Mouse (Mus musculus): ENCODE measurements around the gene Emc10. TPM values are rescaled to one million over a fixed set of nuclear protein-coding genes. Genes with fewer than 3 reads are reported as not detected.

Emc10 gene
- total RNA-seq (2017): 29.5 and 38.8 TPM in 2 replicates

DNA sequence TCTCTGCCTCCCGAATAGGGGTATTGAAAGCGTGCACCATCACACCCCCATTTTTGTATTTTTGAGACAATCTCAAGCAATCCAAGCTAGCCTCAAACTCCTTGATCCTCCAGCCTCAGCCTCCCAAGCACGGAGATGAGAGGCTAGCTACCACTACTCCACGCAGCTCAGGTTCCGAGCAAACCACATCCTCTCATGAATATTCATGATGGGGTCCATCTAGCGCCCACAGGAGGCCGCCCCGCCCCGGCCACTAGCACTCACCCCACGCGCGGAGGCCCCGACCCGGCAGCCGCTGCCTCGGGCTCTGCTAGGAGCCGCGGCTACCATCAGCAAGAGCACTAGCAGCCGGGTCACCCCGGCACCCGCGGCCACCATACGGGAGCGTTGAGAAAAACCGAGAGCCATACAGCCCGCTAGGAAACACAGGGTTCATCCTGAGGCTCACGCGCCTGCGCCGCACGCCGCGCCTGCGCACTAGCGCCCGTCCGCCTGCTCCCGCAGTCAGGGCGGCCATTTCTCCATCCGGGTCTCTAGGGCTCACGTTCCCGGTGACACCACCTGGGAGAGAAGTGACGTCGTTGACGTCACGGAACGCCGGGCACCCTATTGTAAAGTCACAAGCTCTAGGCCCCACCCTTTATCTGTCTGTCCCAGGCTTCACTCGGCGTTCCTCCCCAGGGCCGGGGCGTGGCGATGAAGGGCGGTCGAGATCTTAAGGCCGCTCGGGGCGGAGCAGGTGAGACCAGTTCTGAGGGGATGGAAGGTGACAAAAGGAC lies at the start of gene Emc10, which contains the start of gene Fam71e1:
TSS of gene Emc10 (minus strand) at position 538 of the 779 bp plus-strand sequence.
TSS of gene Fam71e1 (plus strand) at position 590 of the 779 bp plus-strand sequence.
- peak; percentile 95 for ATAC-seq (replicated peaks; ENCODE audit: low read depth, poor library complexity, severe bottlenecking)

DNA sequence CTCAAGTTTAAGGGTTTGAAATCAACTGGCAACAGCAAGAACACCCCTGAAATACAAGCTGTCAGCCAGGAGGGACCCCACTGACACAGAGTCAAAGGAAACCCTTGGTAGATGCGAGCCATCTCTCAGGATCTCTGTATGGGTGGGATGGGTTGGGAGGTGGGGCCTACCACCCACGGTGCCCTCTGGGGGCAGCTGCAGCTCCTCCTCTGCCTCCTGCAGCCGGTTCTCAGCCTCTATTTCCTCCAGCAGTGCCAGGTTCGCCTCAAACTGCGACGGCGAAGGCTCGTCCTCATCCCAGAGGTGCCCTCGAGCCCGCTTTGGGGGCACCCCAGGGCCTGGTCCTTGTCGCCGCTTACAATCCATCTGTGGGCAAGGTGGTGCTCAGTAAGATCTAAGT lies 46.7 kb upstream of the Emc10 start:
- no peak for ATAC-seq (replicated peaks; ENCODE audit: low read depth, poor library complexity, severe bottlenecking)

DNA sequence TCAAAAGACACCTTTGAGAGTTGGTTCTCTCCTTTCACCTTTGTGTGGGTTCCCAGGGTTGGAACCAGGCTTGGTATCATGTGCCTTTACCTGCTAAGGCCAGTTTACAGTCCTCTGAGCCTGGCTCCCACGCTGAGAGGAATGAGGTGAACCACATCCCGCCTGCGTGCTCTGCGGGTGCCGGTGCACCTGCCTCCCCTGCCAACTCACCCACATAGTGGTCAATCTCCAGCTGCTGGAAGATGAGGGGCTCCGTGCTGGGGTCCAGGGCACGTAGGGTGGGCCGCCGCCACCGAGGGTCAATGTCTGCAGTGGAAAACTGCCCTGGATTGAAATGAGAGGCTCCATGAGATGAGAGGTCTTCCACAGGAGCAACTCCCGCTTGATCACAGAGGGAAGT lies 46.2 kb upstream of the Emc10 start:
- no peak for ATAC-seq (replicated peaks; ENCODE audit: low read depth, poor library complexity, severe bottlenecking)

DNA sequence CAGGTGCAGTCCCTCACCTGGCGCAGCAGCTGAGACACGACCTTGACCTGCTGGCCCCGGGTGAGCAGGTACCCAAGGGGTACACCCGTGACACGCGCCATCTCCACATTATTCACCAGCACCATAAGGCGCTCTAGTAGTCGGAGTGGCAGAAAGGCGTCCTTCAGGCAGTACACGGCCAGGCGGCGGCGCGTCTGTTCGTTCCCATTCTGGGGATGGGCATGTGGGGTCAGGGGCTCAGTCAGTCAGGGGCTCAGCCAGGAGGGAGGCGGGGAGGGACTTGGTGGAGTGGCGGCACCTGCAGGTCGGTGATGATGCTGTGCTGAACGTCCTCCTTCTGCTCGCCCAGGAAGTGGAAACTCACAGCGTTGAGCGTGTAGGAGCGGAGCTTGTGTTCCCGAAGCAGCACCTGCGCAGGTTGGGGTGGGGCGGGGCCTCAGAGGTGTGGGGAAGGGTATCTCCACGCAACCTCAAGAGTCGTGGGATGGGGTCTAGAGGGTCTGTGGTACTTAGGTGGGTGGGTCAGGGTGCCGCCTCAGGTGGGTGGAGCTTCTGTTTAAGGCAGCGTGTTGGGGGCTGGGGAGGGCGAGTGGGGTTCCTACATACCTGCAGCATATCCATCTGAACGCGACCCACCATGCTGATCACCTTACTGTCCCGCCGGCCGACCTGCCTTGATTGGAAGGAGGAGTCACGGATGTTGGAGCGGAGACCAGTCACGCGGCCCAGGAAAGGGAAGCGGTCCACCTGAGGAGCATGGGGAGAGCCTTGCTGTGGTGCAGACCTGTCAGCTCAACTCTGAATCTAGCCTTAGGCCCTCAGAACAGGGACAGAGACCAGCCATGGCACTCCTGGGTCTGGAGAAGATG lies 42.7 kb upstream of the Emc10 start:
- no peak for ATAC-seq (replicated peaks; ENCODE audit: low read depth, poor library complexity, severe bottlenecking)

GRCm38 (mm10) chr7:44537496-44537895 lies 41.2 kb upstream of the Emc10 start:
- no peak for ATAC-seq (replicated peaks; ENCODE audit: low read depth, poor library complexity, severe bottlenecking)

GRCm38 (mm10) chr7:44537009-44537408 lies 40.7 kb upstream of the Emc10 start:
- ATAC-seq (replicated peaks; ENCODE audit: low read depth, poor library complexity, severe bottlenecking): no peak

- no peak for ATAC-seq (replicated peaks; ENCODE audit: low read depth, poor library complexity, severe bottlenecking)
These were observed 40.2 kb upstream of the Emc10 start for GRCm38 (mm10) chr7:44536590-44536968.

- ATAC-seq (replicated peaks; ENCODE audit: low read depth, poor library complexity, severe bottlenecking): no peak
These were observed 39.6 kb upstream of the Emc10 start for GRCm38 (mm10) chr7:44535657-44536589.

- ATAC-seq (replicated peaks; ENCODE audit: low read depth, poor library complexity, severe bottlenecking): no peak
These were observed 38.5 kb upstream of the Emc10 start for GRCm38 (mm10) chr7:44534656-44535441.

- peak; percentile 79 for ATAC-seq (replicated peaks; ENCODE audit: low read depth, poor library complexity, severe bottlenecking)
These were observed 37.9 kb upstream of the Emc10 start for GRCm38 (mm10) chr7:44534242-44534641.

DNA sequence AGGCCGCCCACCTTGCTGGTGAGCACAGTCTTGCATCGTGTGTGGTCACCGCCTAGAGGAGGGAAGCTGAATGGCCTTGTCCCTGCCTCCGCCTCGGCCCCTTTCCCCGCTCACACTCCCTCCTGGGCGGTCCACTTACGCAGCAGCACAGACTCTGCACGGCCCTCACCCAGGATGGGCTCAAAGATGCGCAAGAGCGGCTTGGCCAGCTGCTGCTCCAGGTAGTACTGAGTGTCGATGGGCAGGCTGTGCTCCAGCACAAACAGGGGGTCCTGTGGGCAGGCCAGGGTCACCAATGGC lies 37.4 kb upstream of the Emc10 start:
- ATAC-seq (replicated peaks; ENCODE audit: low read depth, poor library complexity, severe bottlenecking): no peak

DNA sequence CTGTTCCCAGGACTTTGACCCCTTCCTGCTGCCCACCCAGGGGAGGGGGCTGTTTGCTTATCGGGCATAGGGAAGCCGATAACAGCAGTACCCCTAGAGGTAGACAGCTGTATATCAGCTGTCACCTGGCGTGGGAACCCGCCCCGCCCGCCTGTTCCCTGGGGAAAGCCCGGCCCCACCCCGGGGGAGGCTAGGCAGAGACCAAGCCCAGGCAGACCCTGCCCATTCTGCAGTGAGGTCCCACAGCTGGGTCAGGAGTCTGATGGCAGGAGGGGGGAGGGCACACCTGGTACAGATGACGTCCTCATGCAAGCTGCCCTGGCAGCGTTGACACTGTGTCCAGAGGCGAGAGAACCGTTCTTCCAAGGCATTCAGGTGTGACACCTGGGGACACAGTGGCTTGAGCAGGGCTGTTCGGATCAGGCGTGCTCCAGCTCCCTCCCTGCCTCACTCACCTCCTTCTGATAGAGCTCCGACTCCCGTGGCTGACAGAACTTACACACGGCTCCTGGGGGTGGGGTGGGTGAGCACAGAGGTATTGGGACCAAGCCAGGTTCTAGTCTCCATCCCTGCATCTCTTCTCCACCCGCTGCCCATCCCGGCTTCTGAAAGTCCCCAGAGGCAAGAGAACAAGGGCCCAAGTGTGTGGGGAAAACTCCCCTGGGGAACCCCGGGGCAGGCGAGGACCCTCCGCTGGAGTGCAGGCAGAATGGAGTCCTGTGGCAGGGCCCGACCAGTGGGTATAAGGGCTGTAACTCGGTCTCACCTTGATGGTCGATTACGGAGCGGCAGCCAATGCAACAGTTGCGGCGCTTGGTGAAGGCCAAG lies 36.8 kb upstream of the Emc10 start:
- ATAC-seq (replicated peaks; ENCODE audit: low read depth, poor library complexity, severe bottlenecking): no peak

DNA sequence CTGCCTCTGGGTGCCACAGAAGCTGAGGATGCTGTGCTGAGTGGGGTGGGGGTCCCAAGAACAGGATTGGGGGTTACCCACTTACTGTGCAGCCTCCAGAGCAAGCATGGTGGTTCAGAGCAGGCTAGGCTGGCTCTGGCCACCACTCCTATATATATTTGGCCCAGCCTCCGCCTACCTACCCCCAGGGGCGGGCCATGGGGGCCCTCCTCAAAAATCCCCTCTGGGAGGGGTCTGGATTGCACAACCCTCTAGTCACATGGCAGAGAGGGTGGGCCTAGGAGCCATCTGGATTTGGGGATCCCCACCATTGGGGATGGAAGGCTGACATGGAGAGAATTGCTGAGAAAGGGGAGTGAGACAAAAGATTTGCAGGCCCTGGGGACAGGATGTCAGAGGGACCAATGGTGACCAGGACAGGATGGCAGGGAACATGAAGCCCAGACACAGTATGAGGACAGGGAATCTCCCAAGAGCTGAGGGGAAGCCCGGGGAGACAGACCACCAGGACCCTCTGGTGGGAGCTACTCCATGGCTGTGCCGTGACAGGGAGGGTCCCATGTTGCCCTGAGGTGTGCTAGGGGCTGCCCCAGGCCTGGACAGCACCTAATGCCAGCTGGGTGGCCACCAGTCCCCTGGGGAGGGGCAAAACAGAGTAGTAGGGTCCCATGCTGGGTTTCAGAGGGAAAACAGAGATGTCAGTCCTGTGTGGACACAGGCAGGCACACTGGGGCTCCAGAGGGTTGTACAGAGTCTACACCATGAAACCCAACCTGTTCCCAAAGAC lies 35.8 kb upstream of the Emc10 start, which contains the start of gene Spib:
TSS of gene Spib (minus strand) at position 126 of the 787 bp plus-strand sequence.
- ATAC-seq (replicated peaks; ENCODE audit: low read depth, poor library complexity, severe bottlenecking): no peak

GRCm38 (mm10) chr7:44531207-44531606 lies 34.9 kb upstream of the Emc10 start:
- no peak for ATAC-seq (replicated peaks; ENCODE audit: low read depth, poor library complexity, severe bottlenecking)

DNA sequence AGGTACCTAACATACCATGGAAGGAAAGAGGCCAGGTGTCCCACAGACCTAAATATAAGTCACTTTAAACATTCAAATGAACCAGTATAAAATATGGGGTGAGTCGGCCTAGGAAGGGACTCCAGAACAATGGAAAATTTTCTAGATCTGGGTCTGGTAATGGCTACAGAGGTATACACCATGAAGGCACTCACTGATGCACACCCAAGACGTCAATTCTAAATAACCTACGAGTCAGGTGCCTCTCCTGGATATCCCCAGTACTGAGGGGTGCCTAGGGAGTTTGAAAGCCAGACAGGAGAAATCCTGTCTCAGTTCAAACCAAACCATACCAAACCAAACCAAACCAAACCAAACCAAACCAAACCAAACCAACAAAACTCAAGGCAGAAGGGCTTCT lies 34.2 kb upstream of the Emc10 start:
- no peak for ATAC-seq (replicated peaks; ENCODE audit: low read depth, poor library complexity, severe bottlenecking)

DNA sequence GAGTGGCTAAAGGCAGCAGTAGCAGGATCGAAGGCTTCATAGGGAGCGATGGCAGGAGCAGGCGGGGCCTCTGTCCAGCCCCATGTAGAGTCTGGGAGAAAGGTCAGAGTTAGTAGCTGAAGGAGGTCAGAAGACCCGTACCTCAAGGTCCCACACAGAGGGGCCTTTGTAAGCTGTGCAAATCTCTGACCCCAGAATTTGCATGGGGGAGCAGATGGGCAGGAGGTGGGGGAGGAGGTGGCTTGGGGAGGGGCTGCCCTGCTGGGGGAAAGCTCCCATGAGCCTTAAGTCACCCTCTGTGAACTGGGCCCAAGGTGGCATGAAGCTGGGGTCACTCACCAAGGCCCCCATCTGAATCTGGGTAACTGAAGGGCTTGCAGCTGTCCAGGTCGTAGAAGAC lies 33.2 kb upstream of the Emc10 start:
- no peak for ATAC-seq (replicated peaks; ENCODE audit: low read depth, poor library complexity, severe bottlenecking)

GRCm38 (mm10) chr7:44527483-44528398 lies 31.4 kb upstream of the Emc10 start:
- ATAC-seq (replicated peaks; ENCODE audit: low read depth, poor library complexity, severe bottlenecking): peak; percentile 81
